Mouse (Mus musculus) mature B cell (primary cell): ENCODE measurements around the gene Ntrk1.
"Not testable (repeated sequence)": the region's sequence is repeated elsewhere in the genome, so short reads cannot be mapped to it uniquely, and the experiment has no call there.

ENCODE experiments used
- in situ Hi-C: fragments of 300-500 bp; cut with MboI; formaldehyde crosslinking; loops from 2 replicates; pipeline ENCODE4 v1.14.3; 2019

The Ntrk1 gene

DNA sequence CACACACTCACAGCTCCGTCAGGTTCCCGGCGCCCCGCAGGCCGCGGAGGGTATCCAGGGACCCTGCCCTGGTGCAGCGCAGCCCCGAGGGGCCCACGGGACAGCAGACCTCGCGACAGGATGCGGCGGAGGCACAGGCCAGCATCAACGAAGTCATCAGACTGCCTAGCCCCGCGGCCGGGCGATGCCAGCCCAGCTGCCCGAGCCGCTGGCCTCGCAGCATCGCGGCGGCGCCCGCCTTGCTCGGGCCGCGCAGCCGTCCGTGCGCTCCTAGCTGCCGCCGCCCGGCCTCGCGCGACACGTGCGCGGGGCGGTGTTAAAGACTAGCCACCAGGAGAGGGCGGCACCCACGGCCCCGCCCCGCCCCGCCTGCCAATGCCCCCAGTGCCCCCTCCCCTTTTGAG lies at the start of gene Ntrk1:
Ntrk1 (minus strand) TSS at position 241 of the 404 bp plus-strand sequence.
- in situ Hi-C loops, result no loop called here

- in situ Hi-C loops, result no loop called here
Measured at GRCm38 (mm10) chr3:87840858-87841257, 45.9 kb upstream of the Ntrk1 start.

- in situ Hi-C loops, result no loop called here
Measured at GRCm38 (mm10) chr3:87838622-87839021, 43.7 kb upstream of the Ntrk1 start.

GRCm38 (mm10) chr3:87833482-87833881 lies 38.5 kb upstream of the Ntrk1 start:
- in situ Hi-C loops, result no loop called here

DNA sequence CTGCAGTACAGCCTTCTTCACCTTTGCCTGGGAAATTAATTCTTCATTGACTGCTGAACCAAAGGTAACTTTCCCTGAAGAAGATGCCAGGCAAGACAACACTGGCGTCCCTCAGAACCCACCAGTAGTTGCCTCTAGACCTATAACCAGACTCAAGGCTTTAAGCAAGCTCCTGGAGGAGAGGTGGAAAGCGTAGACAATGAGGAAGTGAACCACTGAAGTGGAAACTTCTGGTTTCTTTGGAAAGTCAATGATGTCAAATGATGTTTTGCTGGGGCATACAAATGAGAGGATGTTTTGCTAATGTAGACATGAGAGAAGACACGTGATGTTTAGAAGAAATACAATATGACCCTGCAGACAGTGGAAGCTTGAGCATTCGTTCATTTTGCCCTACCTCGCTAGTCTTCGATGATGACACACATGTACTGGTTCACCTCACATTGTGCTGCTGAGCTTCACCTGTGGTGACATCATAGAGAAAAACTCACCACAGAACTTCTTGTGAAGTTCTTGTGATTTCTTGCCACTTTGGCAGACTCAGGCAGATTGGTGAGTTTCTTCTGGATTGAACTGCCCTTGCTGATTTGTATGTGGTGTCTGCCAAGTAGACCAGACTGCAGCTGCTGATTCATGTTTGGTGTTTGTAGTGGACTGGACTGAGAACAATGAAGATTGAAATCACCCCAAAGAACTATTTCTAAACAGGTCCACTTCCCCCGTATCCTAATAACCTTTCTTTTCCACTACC lies 37.3 kb upstream of the Ntrk1 start:
- in situ Hi-C loops, result no loop called here

- in situ Hi-C loops, result no loop called here
Measured at GRCm38 (mm10) chr3:87829025-87829424, 34.1 kb upstream of the Ntrk1 start.

- in situ Hi-C loops, result no loop called here
Measured at GRCm38 (mm10) chr3:87828435-87828834, 33.5 kb upstream of the Ntrk1 start.

DNA sequence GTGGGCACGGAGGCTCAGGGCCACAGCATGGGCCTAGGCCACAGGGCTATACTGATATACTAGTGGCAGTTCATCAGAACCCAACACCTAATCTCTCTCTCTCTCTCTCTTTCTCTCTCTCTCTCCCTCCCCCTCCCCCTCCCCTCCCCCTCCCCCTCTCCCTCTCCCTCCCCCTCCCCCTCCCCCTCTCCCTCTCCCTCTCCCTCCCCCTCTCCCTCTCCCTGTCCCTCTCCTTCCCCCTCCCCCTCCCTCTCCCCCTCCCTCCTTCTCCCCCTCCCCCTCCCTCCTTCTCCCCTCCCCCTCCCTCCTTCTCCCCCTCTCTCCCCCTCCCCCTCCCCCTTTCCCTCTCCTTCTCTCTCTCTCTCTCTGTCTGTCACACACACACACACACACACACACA lies 29.2 kb upstream of the Ntrk1 start, which contains the start of gene Pear1:
Pear1 (minus strand) TSS at position 101 of the 400 bp plus-strand sequence.
- in situ Hi-C loops, result not testable (repeated sequence)

DNA sequence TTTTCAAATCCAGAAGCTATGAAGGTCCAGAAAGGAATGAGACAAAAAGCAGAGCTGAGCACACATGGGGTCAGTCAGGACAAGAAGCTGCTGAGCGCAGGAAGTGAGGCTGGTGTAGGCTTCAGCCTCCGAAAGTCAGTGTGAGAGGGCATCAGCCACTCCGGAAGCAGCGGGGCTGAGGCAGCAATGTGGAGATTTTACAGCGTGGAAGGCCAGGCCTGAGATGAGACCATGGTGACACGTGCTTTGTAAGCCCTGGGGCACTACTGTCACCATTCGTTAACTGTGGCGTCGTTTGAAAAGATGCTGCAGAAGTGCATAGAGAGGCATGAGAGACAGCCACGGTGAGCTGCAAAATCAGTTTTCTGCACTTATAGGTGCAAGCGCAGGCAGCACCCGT lies 23.3 kb upstream of the Ntrk1 start:
- in situ Hi-C loops, result no loop called here

GRCm38 (mm10) chr3:87816646-87817093 lies 21.7 kb upstream of the Ntrk1 start:
- in situ Hi-C loops, result no loop called here

DNA sequence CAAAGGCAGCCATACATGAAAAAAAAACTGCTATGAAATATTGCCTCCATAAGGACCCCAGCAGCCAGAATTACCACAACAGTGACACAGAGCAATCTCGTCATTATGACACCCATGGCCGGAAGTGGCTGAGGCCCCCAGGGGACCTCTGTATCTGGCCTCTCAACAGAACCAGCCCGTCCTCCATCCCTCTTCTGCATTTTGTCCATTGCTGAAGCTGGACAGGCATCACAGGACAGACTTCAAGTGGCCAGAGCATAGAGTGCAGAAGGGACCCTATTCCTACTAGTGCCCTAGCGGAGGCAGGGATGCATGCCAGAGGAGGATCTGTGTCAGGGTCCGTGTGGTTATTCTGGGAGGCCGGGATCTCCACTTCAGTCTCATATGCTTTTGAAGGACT lies 21.2 kb upstream of the Ntrk1 start:
- in situ Hi-C loops, result no loop called here

GRCm38 (mm10) chr3:87812873-87813272 lies 17.9 kb upstream of the Ntrk1 start:
- in situ Hi-C loops, result no loop called here

DNA sequence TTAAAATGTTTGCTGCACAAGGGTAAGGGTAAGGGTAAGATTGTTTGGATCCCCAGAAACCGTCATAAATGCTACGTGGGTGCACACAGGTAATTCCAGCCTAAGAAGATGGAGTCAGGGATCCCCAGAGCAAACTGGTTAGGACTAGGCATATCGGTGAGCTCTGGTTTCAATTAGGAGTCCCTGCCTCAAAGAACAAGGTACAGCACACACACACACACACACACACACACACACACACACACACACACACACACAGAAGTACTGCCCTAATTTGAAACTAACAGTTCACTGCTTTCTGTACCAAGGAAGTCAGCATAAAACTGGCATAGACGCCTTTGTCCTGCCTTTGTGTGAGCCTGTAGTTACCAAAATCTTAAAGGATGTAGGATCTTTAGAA lies 17.5 kb upstream of the Ntrk1 start:
- in situ Hi-C loops, result no loop called here

GRCm38 (mm10) chr3:87811297-87811696 lies 16.3 kb upstream of the Ntrk1 start:
- in situ Hi-C loops, result no loop called here

DNA sequence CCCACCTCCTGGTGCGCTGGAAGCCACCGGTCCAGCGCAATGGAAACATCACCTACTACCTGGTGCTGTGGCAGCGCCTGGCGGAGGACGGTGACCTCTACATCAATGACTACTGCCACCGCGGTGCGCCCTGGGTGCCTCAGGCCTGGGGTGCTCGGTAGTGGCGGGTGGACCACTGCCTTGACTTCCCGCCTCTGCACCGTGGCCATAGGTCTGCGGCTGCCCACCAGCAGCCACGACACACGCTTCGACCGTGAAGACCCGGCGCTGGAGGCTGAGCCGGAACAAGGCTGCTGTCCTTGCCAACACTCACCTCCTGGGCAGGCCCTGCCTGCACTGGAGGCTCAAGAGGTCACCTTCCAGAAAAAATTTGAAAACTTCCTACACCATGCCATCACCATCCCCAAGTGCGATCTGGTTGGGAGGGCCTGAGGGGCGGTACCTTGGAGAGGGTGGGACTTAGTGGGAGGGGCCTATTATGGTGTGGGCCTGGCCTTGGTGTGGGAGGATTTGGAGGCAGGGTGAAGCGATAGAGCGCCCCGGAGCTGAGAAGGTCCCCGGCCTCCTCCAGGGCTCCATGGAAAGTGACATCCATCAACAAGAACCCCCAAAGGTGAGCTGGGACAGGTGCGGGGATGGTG lies 14.5 kb upstream of the Ntrk1 start:
- in situ Hi-C loops, result no loop called here

- in situ Hi-C loops, result no loop called here
Measured at GRCm38 (mm10) chr3:87804038-87804677, 9.2 kb upstream of the Ntrk1 start.

DNA sequence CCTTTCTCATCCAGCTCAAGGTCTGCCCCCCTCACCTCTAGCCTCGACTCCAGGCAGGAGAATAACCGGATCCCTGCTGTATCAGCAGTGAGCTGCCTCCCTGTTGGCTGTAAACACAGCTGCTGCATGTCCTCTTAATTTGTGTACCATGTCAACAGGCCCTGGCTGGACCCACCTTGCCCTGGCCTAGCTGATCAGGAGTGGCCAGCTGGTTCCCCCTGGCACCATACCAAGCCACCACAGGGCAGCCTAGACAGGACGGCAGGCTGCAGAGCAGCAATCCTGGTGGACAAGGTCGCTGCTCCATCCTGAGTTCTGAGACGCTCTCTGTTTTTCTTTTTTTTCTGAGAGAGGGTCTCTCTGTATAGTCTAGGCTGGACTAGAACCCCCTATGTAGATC lies 6.7 kb upstream of the Ntrk1 start:
- in situ Hi-C loops, result no loop called here

- in situ Hi-C loops, result no loop called here
Measured at GRCm38 (mm10) chr3:87796736-87797334, 1.9 kb upstream of the Ntrk1 start, which contains the start of gene Insrr. Gene Insrr (plus strand): TSS chr3:87796951.

GRCm38 (mm10) chr3:87795336-87796277 lies 645 bp upstream of the Ntrk1 start:
- in situ Hi-C loops, result no loop called here

DNA sequence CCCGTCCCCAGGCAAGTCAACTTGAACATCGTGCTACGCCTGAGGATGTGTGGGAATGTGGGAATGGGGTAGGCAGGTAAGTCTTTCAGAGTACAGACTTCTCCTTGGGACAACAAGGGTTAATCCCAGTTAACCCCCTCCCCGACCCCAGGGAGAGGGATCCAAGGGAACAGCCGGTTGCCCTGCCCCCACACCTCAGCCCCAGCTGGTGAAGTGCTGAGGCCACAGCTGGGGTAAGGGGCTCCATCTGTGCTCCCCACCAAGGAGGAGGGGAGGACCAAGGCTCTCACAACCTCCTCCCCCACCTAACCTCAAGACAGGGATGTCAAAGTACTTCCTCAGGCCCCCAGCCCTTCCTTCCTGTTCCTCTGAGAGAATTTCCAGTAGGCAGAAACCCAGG lies 5.2 kb downstream of the Ntrk1 start:
- in situ Hi-C loops, result no loop called here

- in situ Hi-C loops, result no loop called here
Measured at GRCm38 (mm10) chr3:87789248-87789647, 5.7 kb downstream of the Ntrk1 start.
